Mouse (Mus musculus) mammary gland, adult 2 months (tissue): ENCODE data around the gene Nrsn1. TPM values are rescaled to one million over a fixed set of nuclear protein-coding genes. Genes with fewer than 3 reads are reported as not detected.

Experiments used
- polyA plus RNA-seq: library from polyadenylated mRNA; depleted of rRNA; stranded (reverse); fragments of >200 nt; gene quantifications from 2 replicates; pipeline ENCODE4 v1.2.3, GENCODE M21; 2012; ENCODE audit warnings: low replicate concordance; rRNA removed

The Nrsn1 gene
- polyA plus RNA-seq = 0.06 TPM in 1 of 2 replicates, not detected in the other

DNA sequence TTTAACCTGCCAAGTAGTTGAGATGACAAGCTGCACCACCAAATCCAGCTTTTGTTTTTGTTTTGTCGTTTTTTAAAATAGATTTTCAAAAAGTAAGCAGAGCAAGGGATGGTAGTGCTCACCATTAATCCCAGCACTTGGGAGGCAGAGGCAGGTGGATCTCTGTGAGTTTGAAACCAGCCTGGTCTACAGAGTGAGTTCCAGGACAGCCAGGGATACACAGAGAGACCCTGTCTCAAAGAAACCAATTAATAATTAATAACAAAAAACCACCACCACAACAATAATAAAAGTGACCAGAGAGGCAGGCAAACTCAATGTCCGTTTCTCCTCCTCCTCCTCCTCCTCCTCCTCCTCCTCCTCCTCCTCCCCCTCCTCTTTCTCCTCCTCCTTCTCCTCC, at the start of gene Nrsn1:
Gene Nrsn1, minus strand, starts transcription at position 101 of the 400 bp plus-strand sequence.

Other genes with a start within 250 kb of the Nrsn1 start
- not detected in 2 replicates for gene Dcdc2a, start 214.5 kb downstream of the Nrsn1 start, polyA plus RNA-seq